Mouse (Mus musculus) frontal cortex, postnatal 10 days (tissue): Measurements from ENCODE around the gene E130308A19Rik.

Experiments used
- DNase-seq, 2 experiments: peaks; one replicate each; pipeline ENCODE4 v3.0.0; 2022; ENCODE audit warnings: low spot score in 2 of 2, mixed read lengths in 1 of 2

E130308A19Rik gene

GRCm38 (mm10) chr4:59639163-59639562 is 13.2 kb downstream of the E130308A19Rik start:
- DNase-seq, result no peak

DNA sequence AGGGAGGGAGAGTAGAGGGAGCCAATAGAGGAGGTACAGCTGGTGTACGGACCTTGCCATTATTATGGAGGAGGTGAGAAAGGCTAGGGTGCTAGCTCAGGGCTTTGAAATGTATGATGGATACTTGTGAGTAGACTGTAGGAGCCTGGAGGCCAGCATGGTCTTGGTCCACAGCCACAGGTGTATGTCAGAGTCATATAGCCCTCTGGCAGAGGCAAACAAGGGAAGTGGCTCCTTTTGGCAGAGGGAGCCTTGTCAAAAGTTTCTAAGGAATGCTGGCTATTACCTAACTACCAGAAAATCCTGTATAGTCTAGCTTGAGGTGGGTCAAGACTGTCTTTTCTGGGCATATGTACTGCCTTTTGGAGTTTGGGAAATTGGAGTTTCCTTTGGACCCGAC is 14.7 kb downstream of the E130308A19Rik start:
- no peak for DNase-seq

GRCm38 (mm10) chr4:59642039-59642438 is 16.0 kb downstream of the E130308A19Rik start:
- DNase-seq, result no peak

- no peak for DNase-seq
These were observed 16.6 kb downstream of the E130308A19Rik start for GRCm38 (mm10) chr4:59642657-59643056.

GRCm38 (mm10) chr4:59644431-59644830 is 18.4 kb downstream of the E130308A19Rik start:
- DNase-seq, result no peak

DNA sequence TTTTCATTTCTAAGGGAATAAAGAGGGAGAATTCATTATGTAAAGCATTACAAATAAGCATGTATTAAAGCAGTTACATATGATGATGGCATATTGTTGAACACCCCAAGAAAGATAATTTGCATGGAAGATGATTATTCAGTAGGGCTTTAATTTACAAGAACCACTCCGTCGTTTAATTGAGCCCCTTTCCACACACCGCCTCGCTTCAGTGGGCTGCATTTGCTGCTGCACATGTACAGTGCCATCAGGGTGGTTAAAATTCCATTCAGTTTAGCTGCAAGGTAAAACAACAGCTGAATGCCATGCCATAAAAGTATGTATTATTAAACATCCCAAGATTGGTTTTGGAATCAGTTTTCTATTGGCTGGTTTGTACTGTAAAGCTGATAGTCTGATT is 19.0 kb downstream of the E130308A19Rik start:
- DNase-seq, result no peak

GRCm38 (mm10) chr4:59645610-59646009 is 19.6 kb downstream of the E130308A19Rik start:
- no peak for DNase-seq

GRCm38 (mm10) chr4:59646020-59646696 is 20.1 kb downstream of the E130308A19Rik start:
- no peak for DNase-seq

DNA sequence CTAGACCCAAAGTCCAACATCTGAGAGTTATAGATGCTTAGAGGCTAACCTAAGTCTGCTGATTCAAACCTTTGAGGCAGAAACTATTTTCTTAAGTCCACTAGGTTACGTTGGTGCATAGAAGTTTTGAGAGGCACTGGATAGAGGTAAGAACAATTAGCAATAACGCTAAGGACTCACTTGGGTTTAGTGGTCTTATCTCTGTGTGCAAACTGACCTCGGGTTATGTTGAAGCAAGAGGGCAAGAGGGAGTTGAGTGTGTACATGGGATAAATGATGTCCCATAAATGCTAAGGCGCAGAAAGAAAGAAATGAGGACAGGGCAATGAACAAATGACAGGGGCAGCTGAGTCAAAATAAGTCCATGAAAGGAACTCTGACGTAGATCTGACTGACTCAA is 23.1 kb downstream of the E130308A19Rik start:
- no peak for DNase-seq

DNA sequence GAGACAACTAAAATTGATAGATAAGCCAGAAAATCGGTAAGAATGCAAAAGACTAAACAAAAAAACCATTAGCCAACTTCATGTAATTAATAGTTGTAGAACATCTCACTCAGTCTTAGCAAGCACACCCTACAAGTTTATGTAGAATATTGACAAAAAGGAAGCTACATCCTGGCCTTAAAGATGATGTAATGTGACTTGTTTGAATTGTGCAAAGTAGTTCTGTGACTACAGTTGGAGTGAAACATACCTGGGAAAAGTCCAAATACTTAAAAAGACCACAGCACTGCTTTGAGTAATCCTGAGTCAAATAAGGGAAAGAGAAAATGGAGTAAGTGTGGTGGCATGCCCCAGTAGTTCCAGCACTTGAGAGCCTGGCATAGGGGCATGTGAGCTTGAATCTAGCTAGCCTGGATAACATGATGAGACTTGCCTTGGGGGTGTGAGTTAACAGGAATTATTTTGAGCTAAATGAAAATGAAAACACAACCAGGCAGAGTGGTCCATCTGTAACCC is 26.2 kb downstream of the E130308A19Rik start:
- no peak for DNase-seq

DNA sequence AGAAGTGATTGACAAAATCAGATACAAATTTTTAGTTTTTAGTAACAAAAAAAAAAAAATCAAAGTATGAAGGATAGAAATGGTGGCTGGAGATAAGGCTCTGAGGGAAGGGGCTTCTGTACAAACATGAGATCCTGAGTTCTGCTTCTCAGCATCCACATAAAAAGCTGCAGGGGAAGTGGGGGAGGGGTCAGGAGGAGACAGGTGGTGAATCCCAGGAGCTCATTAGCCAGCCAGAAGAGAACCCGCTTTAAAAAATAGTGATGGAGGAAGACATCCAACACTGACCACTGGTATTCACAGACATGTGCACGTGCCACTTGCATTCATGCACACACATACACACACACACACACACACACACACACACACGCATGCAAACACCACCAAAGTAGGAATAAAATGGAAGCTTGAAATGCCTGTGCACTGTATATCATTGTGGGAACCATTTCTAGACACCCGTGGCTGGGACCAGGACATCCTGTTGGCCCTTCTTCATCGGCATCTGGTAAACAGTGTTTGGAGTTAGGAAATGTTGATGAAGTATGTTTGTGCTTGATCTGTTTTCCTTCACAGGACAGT is 30.1 kb downstream of the E130308A19Rik start:
- no peak for DNase-seq

DNA sequence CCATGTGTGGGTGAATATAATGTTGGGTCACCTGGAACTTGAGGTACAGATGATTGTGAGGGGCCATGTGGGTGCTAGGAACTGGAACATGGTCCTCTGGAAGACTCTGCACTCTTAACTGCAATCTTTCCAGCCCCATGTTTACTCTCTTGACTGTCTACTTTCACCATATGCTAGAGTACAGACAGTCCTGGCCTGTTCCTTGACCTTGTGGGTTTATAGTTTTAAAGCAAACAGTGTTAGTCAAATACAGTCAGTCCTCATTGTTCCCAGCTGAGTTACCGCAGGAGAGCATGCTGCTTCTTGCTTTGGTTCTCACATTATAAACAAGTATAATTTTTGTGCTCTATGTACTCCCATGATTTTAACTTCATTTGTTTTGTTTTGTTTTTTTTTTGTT is 36.2 kb downstream of the E130308A19Rik start:
- DNase-seq, result no peak

DNA sequence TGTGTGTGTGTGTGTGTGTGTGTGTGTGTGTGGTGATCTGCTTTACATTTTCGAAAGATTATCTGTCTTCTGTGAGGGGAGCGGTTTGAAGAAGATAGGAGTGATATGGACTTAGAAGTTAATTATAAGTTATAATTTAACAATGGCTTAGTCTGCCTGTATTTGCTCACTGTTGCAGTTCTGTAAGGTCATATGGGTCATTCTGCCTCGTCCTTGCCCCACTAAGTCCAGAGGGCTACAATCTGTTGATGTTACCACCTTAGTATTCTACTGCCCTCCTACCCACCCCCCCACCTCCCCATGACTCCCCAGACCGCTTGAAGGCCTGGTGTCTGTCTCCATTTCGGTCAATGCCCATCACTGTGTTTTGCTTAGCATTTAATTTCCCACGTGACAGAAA is 37.4 kb downstream of the E130308A19Rik start:
- no peak for DNase-seq

DNA sequence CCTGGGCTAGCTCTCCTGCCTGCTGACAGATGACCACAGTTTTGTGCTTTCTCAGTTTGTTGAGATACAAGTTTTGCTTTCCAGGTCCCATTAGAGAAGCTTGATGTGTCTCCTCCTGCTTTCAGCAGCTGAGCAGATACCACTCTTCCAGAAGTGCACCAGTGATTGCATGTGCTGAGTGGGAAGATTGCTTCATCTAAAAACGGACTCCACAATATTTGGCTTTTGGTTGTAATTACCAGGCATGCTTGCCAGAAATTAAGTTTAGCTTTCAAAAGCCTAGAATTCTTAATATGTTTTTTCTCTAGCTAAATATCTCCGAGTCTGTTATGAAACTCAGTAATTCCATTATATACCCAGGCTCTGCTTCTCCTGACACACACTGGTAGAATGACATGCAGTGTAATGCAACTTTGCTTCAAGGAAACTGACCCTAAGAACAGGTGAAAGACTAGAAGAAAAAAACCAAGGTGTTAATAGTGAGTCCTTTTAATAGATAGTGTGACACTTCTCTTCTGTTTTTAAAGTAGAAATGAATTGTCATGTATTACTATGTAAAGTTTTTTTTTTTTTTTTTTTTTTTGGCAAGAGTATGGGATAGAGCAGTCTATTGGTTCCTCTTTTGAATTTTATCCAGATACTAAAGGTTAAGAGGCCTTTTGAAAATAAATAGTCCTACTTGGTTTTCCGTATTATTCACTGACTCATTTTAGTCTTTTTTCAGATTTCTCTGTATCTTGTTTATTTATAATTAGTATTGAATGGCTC is 40.7 kb downstream of the E130308A19Rik start:
- no peak for DNase-seq

DNA sequence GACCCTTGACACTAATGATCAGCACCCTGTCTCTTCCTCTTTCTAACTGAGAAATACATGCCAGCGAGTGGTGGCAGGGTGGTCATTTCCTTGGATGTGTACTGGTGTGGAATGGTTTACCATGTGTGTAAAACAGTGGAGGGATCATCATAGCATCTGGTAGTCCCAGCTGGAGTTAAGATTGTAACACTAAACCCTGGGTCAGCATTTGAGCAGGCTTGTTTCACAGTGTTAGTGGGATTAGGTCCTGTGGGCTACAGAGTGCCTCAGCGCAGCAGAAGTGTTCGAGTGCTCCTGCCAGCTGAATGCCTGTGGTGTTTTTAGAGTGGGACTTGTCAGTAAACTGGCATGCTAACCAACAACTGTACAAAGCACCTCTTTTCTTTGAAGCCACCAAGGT is 42.0 kb downstream of the E130308A19Rik start:
- DNase-seq, result no peak

GRCm38 (mm10) chr4:59669131-59669530 is 43.1 kb downstream of the E130308A19Rik start:
- DNase-seq, result no peak

DNA sequence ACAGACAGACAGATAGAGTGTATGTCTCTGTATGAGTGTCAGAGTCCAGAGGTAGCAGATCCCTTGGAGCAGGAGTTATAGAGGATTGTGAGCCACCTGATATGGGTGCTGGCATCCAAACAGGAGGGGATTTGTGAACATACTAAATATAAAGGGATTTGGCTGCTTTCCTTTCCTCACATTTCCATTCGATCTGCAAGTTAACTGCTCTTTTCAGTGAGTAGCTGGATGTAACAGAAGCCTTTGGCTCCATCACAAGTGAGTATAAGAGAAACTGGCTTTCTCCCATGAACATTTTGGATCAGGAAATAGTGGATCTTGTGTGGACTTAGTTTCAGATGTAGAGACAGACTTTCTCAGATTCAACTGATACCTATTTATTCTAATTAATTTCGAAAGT is 44.0 kb downstream of the E130308A19Rik start:
- DNase-seq, result no peak

DNA sequence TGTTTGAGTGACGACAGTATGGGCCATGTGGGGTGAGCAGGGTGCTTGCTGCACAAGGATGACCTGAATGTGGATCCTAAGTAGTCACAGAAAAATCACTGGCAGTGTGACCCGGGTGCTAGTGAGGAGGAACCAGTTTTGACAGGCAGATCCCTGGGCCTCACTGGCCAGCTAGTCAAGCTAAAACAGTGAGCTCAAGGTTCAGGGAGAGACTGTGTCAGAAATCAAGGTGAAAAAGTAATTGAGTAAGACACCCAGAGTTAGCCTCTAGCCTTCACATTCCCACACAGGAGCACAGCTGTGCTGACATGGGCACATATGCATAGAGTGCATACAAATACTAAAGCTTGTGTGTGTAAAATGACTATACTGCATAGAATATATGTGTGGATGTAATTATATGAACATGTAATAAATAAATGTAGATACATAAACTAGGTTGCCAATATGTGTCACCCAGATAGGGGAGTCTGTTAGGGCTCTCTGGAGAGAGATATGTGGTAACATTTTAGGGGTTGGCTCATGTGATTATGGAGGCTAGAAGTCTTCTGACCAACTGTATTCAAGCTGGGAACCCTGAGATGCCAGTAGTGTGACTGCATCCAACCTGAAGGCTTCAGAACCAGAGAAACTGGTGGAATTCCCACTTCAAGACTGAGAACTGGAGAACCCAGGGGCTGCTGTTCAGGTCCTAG is 47.6 kb downstream of the E130308A19Rik start:
- no peak for DNase-seq

GRCm38 (mm10) chr4:59674929-59675679 is 49.1 kb downstream of the E130308A19Rik start:
- no peak for DNase-seq

DNA sequence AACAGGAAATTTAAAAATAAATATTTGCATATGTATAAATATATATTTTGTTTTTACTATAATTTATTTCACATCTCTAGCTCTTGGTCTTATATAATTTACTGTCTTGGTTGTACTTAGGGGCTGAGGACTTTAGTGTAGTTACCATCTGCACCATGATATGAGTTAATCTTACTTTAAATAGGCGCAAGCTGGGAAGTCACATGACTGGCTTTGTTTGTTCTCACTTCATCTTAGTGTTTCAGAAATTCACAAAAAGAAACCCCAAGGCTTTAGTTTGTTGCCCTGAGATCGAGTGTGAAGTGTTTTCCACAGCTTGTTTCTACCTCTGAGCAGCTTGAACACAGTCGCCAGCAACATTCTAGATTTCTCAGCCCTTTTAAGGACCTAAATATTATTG is 49.7 kb downstream of the E130308A19Rik start:
- DNase-seq, result no peak

DNA sequence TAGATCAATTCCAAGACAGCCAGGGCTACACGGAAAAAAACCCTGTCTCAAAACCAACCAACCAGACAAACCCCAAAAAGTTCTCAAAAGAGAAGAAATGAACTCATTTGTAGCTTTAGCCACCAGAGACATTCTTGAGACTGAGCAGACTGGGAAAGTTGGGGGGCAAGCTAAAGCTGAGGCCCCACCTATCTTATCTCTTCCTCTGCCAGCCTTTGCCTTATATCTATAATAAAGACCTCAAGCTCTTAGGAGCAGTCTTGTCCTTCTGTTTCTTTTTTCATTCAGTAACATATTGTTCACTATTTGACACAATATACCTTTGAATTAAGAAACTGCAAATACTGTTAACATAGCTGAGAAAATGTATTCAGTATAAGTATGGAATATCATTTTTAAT is 55.4 kb downstream of the E130308A19Rik start:
- DNase-seq, result no peak
